Mouse (Mus musculus) cerebellum, adult 18-20 months (tissue): ENCODE measurements around the gene Cdk17.

Experiments
- DNase-seq, 2 experiments: peaks; one replicate each; pipeline ENCODE4 v3.0.0; 2021

Cdk17 gene

DNA sequence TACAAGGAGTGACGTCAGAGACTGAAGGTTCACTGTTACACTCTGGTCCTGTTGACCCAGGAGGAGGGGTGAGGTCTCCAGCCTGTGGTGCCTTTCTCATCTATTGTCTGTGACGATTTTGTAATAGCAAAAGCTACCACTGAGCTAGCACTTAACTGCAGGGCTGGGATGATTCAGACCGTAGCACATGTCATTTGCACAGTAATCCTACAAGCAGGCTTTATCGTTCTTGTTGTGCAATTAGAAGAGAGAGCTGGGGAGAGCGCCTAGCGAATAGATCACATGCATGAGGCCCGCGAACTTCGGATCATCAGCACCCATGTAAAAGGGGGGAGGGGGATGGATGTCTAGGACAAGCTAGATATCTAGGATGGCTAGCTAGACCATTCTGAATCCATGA is 105.2 kb downstream of the Cdk17 start:
- no peak for DNase-seq

DNA sequence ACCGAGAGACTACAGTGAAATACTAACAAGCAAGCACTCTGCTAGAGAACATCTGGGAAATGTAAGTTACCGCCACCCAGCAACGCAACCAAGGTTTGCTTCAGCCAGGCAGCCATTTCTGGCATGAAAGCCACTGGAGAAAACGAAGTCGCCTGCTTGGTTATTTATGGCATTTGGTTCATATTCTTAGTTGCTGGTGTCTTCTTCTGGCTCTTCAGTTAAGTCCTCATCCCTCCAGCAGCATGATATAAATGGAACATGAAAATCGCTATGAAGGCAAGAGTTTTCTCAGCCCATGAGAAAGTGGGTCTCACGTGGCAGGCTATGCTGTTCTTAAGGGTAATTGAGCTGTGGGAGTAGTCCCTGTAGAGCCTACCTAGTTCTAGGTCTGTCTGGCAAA is 105.8 kb downstream of the Cdk17 start:
- DNase-seq: no peak

DNA sequence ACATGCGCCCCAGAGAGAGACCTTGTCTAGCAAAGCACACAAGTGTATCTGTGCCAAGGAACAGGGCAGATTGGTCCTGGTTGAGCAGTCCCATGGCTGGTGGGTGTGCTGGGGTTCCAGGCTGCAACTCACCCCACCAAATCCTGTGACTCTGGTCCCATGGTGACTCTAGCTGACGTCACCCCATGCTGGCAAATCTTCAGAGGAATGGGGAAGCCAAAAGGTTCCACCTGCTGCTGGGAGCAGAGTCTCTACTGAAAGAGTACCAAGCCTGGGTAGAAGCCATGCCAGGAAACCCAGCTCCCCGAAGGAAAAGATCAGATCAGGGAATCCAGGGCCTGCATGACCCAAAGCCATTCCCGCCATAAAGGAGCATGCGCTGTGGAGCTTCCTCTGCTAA is 106.8 kb downstream of the Cdk17 start:
- peak in 1 of 2 experiments; percentile 45 for DNase-seq

DNA sequence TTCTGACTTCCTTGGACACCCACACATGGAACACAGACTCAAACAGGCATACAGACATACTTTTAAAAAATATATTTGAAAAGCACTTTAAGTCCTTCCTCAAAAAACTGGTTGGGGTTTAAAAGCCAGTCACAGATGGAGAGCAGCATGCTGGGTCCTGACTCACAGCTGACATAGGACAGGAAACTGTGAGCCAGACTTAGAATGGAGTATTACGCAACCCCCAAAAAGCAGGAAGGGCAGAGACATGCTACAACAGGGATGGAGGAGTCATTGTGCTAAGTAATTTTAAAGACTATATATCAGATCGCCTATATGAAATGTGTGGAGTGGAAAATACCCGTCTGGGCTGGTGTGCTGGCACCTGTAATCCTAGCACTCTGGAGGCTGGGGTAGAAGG is 107.7 kb downstream of the Cdk17 start:
- DNase-seq: no peak

DNA sequence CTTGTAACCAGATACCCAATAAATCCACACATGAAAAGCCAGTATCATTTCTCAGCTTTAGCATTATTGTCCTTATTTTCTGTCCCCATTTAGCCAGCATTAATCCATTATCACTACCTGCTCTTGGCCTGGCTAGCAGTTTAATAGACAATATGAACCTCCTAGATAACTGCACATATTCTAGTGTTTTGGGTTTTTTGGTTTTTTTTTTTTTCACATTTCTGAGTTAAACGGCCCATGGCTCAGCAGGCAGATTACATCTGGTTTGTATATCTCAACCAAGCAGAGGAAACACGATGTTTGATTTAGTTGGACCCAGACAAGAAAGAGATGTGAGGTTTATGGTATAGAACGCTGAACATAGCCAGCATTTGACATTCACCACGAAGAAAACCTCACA is 109.1 kb downstream of the Cdk17 start:
- DNase-seq: no peak

DNA sequence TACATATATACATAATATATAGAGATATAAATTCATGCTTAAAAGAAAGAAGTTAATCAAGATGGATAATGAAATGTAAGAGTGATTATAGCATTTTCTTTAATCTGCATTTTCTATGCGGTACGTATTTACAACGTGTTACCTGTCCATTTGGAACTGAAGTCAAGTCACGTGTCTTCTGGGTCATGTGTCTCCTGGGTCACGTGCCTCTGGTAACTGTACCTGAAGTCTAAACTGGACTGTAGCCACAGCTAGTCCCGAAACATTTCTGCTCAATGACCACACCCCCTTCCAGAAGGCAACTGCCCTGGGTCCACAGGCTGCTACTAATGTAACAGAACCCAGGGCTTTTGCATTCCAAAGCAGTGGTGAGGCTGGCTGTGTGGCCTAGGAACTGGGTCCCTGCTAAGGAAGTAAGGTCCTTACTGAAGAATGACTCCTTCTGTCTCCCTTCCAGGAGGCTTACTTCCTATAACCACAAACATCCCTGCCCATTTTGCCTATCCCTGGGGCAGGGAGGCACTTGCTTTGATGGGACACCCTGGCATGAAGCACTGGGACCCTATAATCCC is 110.3 kb downstream of the Cdk17 start:
- DNase-seq: no peak

DNA sequence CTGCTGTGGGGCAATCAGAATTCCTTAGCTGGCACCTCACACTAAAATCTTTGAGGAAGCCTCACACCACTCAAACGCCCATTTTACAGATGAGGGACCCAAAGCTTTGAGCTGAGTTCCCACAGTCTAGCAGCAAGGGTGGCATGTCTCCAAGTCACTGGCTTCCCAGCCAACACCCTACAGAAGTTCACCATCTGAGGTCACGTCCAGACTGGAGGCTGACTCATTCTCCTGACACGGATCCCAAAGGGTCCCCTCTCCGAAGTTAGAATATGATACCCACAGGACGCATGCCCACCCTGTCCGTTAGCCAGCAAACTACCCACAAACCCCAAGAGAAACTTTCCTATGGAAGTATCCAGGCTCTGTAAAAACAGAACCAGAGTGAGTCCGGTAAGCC is 111.2 kb downstream of the Cdk17 start:
- DNase-seq: no peak

DNA sequence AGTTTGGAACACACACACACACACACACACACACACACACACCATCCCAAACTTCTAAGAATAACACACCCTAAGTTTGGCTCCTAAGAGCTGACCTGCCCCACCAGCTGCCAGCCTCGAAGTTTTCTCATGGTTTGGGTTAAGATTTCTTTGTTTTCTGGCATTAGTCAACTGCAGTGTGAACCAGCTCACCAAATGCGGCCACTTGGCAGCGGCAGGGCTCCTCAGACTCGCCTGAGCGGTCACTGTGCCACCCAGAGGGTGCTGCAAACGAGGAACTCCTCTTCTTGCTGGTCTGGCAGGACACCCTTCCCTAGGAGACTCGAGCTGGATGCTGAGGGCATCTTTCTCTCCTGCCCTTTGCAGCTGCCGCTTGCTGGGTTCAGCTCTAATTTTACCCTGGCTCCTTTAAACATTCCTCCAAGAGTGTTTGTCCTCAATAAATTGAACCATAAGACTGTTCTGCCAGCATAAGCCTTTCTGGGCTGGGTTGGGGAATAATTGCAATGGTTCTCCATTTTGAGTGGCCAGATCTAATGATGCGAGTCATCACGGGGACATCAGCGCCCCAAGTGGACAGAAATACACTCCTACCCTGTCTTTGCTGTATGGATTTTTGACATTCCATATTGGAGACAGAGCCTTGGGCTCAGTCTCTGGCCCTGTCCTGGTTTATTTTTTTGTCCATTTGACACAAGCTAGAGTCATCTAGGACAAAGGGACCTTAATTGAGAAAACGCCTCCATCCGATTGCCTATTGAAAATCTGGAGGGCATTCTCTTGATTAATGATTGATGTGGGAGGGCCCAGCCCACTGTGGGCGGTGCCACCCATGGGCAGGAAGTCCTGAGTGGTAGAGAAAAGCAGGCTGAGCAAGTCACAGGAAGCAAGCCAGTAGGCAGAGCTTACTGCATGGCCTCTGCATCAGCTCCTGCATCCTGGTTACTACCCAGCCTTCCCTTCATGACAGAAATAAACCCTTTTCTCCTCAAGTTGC is 112.6 kb downstream of the Cdk17 start:
- DNase-seq: peak in 1 of 2 experiments; percentile 44

DNA sequence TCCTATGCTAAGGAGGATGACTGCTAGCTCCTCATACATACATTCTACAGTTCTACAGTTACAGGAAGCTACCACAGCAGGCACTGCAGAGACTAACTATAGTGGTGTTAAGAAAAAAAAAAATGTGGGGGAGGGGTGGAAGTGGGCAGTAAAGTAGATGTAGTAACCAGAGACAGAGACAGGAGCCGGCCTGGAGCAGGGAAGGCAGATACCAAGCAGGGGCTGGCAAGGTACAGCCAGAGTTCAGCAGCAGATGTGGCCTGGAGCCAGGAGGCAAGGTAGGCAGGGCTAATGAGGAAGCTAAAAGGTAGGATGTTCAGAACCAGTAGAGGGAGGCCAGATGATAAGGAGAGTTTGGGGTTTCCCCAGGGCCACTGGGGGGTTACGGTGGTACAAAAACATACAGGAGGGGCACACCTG is 113.6 kb downstream of the Cdk17 start:
- no peak for DNase-seq

DNA sequence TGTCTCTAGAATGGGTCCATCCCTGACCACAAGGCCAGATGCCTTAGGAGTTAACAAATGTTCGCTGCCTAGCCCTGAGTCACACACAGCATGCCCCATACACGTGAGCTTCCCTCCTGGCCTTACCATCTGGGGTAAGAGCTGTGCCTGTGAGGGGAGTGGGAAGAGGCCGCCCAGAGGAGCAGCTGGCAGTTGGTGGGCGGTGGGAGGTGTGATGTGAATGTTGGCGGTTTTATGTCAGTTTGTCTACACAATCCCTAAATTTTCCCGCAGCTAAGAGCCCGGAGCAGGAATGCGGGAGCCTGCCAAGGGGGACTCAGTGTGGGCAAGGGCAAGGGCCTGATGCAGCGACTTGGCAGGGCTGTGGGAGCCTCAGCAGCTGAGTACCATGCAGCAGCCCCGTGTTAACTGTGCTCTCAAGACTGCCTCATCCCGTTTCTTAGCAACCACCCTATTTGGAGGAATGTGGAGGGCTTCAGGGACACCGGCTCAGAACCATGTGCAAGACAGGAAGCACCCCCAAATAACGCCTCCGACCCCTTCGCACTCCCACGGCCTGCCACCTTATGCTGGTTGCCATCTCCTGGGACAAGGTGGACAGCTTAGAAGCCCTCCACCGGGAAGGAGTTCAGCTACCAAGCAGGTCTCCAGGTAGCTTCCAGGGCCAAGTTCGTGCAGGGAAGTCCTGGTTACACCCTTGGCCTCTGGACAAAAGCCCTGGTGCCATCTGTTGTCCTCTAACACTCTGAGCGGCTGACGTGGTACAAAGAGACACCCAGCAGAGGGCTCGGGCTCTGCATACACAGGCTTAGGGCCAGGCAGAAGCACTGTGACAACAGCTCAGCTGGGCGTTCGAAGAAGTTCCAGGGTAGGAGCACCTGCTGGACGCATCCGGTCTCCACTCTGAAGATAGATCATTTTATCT is 114.8 kb downstream of the Cdk17 start:
- peak; percentile 92 to 96 for DNase-seq

DNA sequence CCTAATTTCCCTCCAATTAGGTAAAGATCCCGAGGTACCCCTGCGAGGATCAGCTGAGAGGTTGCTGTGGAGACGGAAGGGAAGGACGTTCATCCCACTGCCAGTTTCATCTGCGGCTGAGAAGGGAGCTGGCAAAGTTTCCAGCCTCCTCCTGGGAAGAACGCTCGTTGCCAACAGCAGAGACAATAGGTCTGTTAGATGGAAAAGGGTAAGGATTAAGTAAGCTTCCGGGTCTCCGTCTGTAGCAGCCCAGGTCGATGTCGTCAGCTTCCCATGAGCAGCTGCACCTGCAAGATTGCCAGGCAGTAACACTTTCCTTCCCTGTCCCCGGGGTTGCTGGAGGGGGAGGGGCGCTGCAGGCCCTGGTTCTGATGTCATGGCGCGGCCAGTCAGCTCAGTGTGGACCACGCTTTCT is 115.7 kb downstream of the Cdk17 start:
- DNase-seq: peak; percentile 90

DNA sequence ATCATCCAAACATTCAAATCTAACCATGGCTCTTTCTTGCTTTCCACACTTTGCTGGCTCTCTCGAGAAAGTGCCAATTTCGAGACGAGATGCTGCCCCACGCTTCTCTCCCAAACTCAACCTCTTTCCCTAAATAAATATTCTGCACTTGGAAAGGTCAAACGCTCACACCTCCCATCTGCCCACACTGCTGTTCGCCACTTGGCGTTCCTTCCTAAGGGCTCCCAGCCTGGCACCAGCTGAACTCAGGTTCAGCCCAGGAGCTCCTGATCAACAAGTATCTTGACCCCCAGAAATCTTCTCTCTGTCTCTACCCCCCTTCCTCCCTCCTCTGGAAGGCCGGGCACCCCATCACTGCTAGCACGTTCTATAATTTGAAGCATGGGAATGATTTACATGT is 116.2 kb downstream of the Cdk17 start:
- DNase-seq: peak; percentile 69 to 77

DNA sequence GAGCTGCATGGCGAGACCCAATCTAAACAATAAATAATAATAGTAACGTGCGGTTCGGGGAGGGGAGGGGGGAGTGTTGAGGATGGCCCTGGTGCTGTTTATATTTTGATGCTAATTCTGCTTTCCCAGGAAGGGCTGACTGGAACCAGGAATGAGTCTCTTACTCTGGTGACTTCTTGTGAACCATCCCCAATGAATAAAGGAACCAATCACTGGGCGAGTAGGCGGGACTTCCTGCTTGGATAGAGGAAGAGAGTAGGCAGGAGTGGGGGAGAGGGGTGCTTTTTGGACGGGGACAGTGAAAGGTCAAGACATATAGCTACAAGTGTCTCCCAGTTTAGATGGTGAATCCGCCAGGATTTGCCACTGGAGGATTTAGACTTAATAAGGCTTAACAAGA is 117.7 kb downstream of the Cdk17 start:
- no peak for DNase-seq

DNA sequence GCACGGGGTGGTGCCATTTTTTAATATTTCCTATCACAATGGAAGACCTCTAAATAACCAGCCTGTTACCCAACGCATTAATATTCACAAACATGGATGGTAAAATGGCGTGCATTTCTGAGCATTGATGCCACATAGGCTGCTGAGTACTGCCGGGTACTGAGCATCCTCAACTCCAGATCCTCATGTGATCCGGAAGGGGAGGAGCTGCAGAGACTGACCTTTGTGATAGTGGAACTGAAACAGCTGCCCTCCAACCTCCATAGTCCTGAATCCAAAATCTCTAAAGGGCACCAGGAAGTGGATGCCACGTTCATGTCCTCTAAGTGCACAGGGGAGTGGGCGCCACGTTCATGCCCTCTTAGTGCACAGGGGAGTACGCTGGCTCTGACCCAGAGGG is 118.4 kb downstream of the Cdk17 start:
- no peak for DNase-seq

DNA sequence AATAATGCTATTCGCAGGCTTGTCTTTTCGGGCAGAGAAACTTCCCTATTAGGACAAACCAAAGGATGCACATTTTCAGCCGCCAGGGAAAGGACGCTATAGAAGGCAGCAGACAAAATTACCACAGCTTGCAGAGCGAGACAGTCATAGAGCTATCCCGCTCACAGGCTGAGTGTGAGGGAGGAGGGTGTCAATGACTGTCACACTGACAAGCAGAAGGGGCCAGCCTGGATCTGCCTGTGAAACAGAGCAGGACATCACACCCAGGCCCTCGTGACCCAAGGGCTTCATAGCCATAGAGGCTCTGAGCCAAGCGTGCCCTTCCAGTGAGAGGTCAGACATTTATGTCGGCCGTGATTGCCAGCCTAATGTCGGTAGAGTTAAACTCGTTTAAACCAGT is 119.9 kb downstream of the Cdk17 start:
- DNase-seq: peak in 1 of 2 experiments; percentile 22

DNA sequence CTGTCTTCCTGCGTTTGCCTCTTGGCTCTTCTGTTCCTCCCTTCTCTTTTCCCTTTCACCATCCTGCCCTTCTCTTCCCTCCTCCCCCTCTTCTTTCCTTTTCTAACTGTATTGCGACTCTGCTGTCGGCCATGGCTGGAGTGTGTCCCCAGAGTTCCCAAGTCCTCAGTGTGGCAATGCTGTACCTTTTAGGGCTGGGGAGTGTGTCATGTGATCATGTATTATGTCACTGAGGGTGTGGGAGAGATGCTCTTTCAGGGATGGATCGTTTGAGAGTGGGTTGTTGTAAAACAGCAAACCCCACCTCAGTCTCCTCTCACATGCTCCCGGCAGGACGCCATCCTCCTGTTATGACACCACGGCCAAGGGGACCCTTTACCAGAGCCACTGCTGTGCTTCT is 120.4 kb downstream of the Cdk17 start:
- no peak for DNase-seq

DNA sequence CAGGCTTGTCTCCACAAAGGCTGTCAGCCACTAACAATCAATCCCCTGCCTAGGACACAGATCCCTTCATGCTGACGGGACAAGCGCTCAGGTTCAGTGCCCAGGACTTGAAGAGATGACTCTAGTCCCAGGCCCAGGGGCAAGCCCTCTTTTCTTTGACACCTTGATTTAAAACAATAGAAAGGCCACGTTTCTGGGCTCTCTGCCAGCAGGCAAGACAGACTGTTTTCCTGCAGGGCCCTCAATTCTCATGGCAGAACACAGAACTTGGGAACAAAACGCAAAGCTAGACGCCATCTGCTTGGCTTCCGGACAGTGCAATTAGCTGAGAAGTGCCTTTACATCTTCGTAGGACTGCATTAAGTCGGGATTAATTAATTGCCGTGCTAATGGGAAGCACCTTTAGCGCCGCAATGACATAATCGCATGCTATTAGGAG is 121.9 kb downstream of the Cdk17 start:
- peak; percentile 62 to 71 for DNase-seq

DNA sequence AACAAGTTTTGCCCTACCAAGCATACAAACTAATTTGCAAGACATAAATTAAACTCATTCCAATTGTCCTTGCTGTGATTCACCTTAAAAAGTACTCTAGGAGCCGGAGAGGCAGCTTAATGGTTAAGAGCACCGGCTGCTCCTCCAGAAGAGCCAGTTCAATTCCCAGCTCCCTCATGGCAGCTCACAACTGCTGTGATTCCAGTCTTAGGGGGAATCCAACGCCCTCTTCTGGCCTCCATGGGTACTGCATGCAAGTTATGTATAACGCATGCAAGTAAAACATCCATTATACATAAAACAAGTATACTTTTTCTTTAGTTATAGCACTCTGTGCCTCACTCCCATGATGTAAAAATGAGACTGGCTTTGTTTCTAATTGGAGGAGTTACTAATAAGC is 122.6 kb downstream of the Cdk17 start:
- no peak for DNase-seq

DNA sequence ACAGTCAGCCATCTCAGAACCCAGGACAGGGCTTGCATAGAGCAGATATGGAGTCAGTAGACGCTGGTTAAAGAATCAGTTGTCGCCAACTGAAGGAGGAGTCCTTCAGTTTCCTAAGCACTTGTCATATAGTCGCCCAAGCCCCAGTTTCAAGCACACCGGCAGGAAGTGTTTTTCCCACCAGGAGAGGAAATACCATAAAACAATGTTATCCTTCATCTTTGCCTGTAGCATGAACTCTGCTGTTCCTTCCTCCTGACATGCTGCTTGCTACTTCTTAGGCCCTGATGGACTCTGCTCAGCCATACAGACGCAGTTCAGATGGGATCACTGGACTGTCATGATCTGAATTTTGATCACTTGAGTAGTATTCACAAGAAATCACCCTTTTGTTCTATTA is 124.8 kb downstream of the Cdk17 start:
- no peak for DNase-seq

DNA sequence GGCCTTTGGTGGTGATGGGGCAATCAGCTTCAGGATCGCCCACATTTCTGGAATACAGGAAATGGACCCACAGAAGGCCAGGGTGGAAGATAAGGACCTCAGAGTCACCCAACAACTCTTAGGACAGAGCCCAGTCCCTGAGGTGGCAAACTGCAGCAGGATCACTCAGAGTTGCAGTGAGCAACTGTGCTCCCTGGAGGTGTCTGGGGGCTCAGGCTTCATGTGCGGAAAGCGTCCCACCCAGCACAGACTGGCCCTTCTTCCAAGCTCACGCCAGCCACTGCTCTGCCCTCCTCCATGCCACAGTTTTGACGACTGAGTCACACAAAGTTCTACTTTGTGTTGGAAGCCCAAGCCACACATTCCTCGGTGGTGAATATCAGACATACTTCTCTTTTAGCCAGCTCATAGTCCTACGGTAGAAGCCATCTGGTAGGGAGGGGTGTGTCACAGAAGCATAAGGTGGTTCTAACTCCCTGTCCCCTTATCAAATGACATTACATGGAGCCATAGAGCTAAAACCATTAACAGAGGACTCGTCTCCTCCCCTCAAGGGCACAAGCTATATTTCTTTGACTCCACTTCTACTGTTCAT is 127.0 kb downstream of the Cdk17 start:
- no peak for DNase-seq

DNA sequence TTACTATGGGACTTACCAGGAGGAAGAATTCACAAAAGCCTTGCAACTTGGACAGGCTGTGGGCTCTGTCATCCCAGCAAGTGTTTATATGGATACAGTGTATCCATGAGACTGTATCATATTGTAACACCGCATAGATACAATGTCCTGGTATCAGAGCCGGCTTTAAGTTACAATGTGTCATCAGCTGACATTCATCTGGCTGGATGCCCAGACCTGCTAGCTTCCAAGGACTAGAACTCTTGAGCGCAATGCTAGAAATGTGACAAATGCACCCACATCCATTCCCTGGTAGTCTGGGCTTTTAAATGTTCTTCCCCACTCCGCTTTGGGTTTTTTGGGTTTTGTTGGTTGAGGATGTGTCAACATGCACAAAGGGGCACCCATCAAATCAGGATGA is 127.7 kb downstream of the Cdk17 start:
- DNase-seq: no peak

DNA sequence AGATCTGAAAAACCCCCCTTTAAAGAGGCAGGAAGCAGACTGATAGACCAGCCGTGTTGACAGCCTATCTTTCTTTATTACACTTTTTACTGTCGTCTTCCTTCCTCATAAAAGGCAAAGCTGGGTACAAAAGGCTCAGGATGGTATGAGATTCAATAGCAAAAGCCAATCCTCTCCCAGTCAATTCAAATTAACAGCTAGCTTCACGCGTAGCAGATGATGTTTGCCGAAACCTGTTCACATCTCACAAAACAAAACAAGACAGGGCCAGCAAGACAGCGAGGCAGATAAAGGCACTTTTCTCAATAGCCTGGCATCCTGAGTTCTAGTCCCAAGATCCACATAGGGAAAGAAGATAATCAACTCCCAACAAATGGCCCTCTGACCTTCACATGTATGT is 128.7 kb downstream of the Cdk17 start:
- DNase-seq: no peak

DNA sequence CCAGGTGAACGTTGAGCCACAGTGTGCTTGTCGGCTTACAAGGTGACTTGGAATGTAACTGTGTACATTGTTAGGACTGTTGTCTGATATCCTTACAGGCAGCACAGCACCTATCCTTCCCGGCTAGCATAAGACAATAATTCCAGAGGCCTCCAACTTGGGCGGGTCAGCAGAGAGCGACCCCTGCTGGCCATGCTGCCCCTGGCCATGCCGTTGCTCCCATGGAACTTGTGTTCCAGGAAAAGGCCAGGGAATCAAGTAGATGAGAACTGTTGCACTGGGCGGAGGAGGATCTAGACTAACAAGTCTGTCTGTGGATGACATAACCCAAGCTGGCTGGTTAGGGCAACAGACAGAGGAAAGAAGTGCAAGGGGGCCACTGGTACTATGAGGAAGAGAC is 130.7 kb downstream of the Cdk17 start:
- DNase-seq: peak; percentile 67 to 73
